Mouse (Mus musculus) heart, postnatal 36 days (tissue): ENCODE measurements around the gene Hoga1. TPM values are rescaled to one million over a fixed set of nuclear protein-coding genes. Genes with fewer than 3 reads are reported as not detected.
"Not testable (repeated sequence)": the region's sequence is repeated elsewhere in the genome, so short reads cannot be mapped to it uniquely, and the experiment has no call there.

Experiments
- DNase-seq, 2 experiments: peaks; one replicate each; pipeline ENCODE4 v3.0.0; 2021 to 2022
- intact Hi-C: fragments of 180-260 bp; cut with DNase I; formaldehyde crosslinking; loops from one replicate; pipeline ENCODE4 v1.15.1; 2025
- total RNA-seq, 2 experiments: library from RNA; stranded (reverse); gene quantifications; 2 replicates each; pipeline ENCODE4 v1.2.3; 2021

Gene Hoga1
- total RNA-seq, 2 experiments from 2014 or later: 1.4 to 1.7 TPM

- DNase-seq: no peak
- intact Hi-C loops: no loop called here
Measured at GRCm38 (mm10) chr19:42061443-42061842, 16.0 kb downstream of the Hoga1 start.

GRCm38 (mm10) chr19:42068441-42069240 is 23.2 kb downstream of the Hoga1 start:
- intact Hi-C loops: loop anchor here (2.0 kb wide), 1 partner anchor 34 kb away; the partner anchor contains the start of gene Ankrd2
- DNase-seq: peak; percentile 18 to 43

DNA sequence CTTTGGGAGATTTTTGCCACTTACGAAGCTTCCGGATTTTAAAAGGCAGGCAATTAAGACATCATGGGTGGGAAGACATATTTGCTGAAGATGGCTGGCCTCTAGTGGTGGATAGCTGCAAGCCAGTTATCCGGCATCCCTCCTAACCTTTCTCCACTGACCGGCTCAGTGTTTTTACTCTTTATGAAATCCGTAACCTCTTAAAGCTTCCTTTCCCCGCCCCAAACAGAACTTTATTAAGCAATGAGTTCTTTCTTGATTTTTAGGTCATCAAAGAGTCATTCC is 23.8 kb downstream of the Hoga1 start:
- DNase-seq: peak in 1 of 2 experiments; percentile 34
- intact Hi-C loops: loop anchor here (2.0 kb wide), 1 partner anchor 34 kb away; the partner anchor contains the start of gene Ankrd2

GRCm38 (mm10) chr19:42071221-42071620 is 25.8 kb downstream of the Hoga1 start:
- DNase-seq: no peak
- intact Hi-C loops: no loop called here

- no peak for DNase-seq
- intact Hi-C loops: no loop called here
Measured at GRCm38 (mm10) chr19:42071886-42072608, 26.6 kb downstream of the Hoga1 start.

- intact Hi-C loops: no loop called here
- no peak for DNase-seq
Measured at GRCm38 (mm10) chr19:42072802-42073201, 27.4 kb downstream of the Hoga1 start.

DNA sequence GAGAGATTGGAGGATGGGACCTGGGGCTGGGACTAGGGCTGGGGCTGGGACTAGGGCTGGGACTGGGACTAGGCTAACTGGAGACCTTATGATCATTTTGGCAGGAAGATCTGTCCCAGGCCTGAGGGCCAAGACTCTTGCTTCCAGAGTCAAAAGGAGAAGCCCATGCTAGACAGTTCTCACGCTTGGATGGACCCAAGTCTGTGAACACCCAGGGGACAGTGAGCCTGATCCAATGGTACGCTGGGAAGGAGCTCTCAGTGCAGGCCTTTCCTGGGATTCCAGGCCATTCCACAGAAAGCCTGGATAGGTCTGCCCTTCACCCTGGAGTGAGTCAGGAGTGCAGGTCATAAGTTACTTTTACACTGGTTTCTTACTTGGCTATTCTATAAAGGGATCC is 29.6 kb downstream of the Hoga1 start:
- DNase-seq: no peak
- intact Hi-C loops: no loop called here

- DNase-seq: no peak
- intact Hi-C loops: no loop called here
Measured at GRCm38 (mm10) chr19:42075992-42076391, 30.6 kb downstream of the Hoga1 start.

DNA sequence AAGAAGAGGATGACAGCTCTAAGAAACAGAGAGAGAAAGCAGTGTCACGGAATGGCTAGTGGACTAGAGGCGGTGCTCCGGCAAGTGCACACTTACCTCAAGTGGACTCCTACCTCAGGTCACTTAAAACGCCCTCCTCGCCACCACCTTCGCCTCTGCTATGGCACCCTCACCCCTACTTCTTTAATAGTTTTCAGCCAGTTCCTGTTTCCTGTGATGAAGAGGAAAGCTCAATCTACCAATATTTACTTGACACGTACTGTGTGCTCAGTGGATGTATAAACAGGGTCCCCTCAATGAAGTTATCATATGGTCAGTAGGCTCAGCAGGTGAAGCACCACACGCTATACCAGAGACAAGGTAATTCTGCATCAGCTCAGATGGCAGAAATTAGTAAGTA is 33.2 kb downstream of the Hoga1 start:
- DNase-seq: no peak
- intact Hi-C loops: no loop called here

DNA sequence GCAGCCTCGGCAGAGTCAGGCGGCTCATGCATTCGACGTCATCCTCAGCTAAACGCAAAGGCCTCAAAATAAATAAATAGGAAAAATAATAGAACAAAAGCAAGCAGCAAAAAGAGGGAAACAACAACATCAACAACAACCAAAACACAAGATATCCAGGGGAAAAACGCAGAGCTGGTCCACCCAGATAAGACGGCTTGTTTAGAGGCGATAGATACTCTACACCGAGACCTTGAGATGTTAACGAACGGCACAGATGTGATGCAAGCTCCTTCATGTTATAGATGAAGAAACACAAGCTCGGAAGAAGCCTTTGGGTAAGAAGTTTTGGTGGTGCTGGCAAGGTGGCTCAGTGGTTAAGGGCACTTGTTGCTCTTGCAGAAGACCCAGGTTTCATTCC is 33.6 kb downstream of the Hoga1 start:
- intact Hi-C loops: no loop called here
- no peak for DNase-seq

DNA sequence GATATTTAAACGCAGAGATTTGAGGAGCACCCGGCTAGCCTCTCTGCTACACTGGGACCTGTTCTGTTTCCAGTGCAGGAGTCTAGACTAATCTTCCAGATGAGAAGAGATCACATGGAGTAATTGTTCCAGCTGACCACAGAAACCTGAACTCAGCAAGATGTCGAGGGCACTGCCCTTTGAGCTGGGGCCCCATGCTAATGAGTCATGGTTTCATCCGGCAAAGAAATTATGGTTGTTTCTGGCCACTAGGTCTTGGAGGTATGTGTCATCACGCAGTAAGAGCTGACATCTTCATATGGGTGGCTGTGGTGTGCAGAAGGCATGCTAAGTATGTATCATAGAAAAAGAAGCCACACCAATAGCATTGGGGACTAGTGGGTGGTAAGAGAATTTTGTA is 34.5 kb downstream of the Hoga1 start:
- no peak for DNase-seq
- intact Hi-C loops: no loop called here

GRCm38 (mm10) chr19:42080469-42080868 is 35.1 kb downstream of the Hoga1 start:
- intact Hi-C loops: no loop called here
- no peak for DNase-seq

DNA sequence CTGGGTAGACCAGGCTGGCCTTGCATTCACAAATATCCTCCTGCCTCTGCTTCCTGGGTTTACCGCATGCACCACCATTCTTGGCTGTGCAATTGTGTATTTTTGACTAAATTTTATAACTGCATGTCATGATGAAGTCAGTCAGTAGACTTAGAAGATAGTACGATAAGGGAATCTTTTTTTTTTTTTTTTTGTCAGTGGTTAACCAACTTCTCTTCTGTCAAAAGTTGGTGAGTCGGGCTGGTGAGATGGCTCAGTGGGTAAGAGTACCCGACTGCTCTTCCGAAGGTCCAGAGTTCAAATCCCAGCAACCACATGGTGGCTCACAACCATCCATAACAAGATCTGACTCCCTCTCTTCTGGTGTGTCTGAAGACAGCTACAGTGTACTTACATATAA is 36.2 kb downstream of the Hoga1 start:
- intact Hi-C loops, DNase-seq: not testable (repeated sequence)

DNA sequence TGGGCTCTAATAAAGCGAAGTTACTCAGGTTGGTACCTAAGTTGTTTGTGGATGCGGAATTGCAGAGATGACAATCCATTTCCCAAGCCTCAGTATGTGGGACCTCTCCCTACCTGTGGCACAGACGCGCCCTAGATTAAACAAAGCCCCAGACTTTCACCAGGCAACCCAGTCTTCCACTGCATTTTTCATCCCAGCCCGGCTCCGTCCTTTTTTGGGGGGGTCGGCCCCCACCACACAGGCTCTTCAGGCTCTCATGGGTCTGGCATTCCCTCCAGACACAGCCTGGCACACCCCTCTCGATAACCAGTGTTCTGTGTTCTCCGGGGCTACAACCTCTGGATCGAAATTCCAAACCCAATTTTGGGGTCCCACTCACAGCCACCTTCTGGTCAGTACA is 40.3 kb downstream of the Hoga1 start:
- intact Hi-C loops: loop anchor here (5.0 kb wide), 1 partner anchor 108 kb away; no protein-coding TSS in a partner anchor
- no peak for DNase-seq

- peak; percentile 54 for DNase-seq
- intact Hi-C loops: loop anchor here (5.0 kb wide), 1 partner anchor 109 kb away; no protein-coding TSS in a partner anchor
Measured at GRCm38 (mm10) chr19:42086166-42086565, 40.8 kb downstream of the Hoga1 start, which contains the start of gene Morn4. TSS of gene Morn4 (minus strand) at chr19:42086357.

DNA sequence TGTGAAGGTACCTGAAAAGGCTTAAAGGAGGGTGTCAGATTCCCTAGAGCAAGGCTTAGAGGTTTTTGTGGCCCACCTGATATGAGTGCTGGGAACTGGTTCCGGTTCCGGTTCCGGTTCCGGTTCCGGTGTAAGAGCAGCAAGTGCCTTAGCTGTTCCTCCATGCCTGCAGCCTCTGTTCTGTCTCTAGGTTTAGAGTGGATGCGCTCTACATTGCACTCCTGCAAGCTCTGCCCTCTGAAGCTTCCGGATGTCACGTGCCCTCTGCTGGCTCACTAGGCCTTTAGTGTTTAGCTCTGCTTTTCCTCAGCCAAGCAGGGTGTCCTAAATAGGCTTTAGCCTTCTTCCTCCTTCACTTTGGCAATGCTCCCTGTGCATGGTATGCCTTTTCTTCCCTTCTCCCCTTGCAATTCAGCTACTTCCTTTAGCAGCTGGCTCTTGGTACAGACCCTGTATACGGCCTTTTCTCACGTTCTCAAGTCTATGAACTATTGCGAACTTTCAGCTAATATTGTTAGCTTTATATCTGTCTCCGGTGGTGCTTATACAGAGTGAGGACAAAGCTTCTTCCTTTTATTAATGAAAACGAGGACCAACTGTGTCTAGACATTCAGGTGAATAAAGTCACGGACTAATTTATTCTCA is 43.8 kb downstream of the Hoga1 start:
- peak; percentile 62 for DNase-seq
- intact Hi-C loops: loop anchor here (5.0 kb wide), 1 partner anchor 112 kb away; no protein-coding TSS in a partner anchor

- peak; percentile 96 to 97 for DNase-seq
- intact Hi-C loops: loop anchor here (2.0 to 5.0 kb wide), 4 partner anchors 39 to 113 kb away; partner anchors contain the start of gene Avpi1
Measured at GRCm38 (mm10) chr19:42089748-42090595, 44.6 kb downstream of the Hoga1 start, which contains the start of gene Pi4k2a. TSS of gene Pi4k2a (plus strand) at chr19:42090470.

- intact Hi-C loops: loop anchor here (2.0 to 5.0 kb wide), 3 partner anchors 38 to 77 kb away; partner anchors contain the start of gene Avpi1
- no peak for DNase-seq
Measured at GRCm38 (mm10) chr19:42090637-42091141, 45.3 kb downstream of the Hoga1 start.

- intact Hi-C loops: no loop called here
- DNase-seq: no peak
Measured at GRCm38 (mm10) chr19:42099406-42099805, 54.0 kb downstream of the Hoga1 start.

GRCm38 (mm10) chr19:42104681-42105080 is 59.3 kb downstream of the Hoga1 start:
- DNase-seq: no peak
- intact Hi-C loops: no loop called here
